Mouse (Mus musculus): ENCODE results near the gene 2810408A11Rik. TPM values are rescaled to one million over a fixed set of nuclear protein-coding genes. Genes with fewer than 3 reads are reported as not detected.
"Not testable (repeated sequence)": the region's sequence is repeated elsewhere in the genome, so short reads cannot be mapped to it uniquely, and the experiment has no call there.

2810408A11Rik gene
- polyA plus RNA-seq, 1 experiment, result 13.1 TPM

DNA sequence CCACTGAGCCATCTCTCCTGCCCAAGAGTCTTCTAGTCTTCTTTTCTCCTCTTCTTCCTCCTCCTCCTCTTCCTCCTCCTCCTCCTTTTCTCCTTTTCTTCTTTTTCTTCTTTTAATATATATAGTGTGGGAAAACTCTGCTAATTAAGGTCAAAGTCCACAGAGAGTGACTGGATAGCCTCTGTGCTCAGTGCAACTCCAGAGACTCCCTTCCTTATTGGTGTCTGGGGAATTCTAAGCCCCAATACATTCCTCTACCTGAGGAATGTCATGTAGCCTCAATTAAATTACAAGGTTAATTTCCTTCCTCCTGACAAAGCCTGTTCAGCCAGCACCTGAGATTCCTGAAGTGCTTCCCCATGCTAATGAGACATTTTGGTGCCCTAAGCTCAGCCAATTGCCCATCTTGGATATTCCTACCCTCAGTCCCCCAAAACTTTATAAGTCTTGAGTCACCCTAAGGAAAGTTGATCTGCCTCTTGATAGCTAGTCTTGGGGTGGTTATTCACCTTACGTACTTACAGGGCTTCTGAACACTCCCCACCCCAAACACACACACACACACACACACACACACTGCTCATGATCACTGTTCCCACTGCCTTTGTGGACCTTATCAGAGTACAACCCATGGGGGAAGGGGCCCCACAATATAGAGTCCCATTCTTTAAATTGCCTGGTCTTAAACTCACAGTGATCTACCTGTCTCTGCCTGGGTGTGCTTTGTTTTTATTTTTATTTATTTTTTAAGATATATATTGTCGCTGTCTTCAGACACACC lies 30.3 kb downstream of the 2810408A11Rik start:
- no peak overlapping the region for H3K4me3 ChIP-seq (ENCODE audit: low read depth, low read length)
- H3K9me3 ChIP-seq (replicated peaks; ENCODE audit: control insufficient read depth, insufficient read depth, low read length, poor library complexity, severe bottlenecking), result no peaks in the 10 kb centered on the region
- no peaks in the 10 kb centered on the region for H3K36me3 ChIP-seq (ENCODE audit: control insufficient read depth, insufficient read depth, low read length, poor library complexity, severe bottlenecking)
- H3K9ac ChIP-seq (ENCODE audit: low read depth, poor library complexity, severe bottlenecking), result no peak overlapping the region
- H3K27ac ChIP-seq (ENCODE audit: insufficient read depth, low read length), result no peak overlapping the region
- no peaks in the 10 kb centered on the region for H3K27me3 ChIP-seq (ENCODE audit: control insufficient read depth, insufficient read depth, low read length, poor library complexity, severe bottlenecking)
- TF ChIP-seq EP300 (IDR thresholded peaks at IDR 0.05; ENCODE audit: insufficient read depth, low read depth, low read length) (no peak), POLR2A (IDR thresholded peaks at IDR 0.05; ENCODE audit: insufficient read depth, low read length) (no peak), CTCF (IDR thresholded peaks at IDR 0.05; ENCODE audit: low read depth, low read length) (no peak)
- H3K4me1 ChIP-seq (ENCODE audit: control insufficient read depth, insufficient read depth, low read length), result no peaks in the 10 kb centered on the region

GRCm38 (mm10) chr11:69867335-69867734 lies 33.5 kb downstream of the 2810408A11Rik start:
- Histone ChIP-seq H3K4me3 (ENCODE audit: low read depth, low read length) (no peak overlapping the region), H3K4me1 (ENCODE audit: control insufficient read depth, insufficient read depth, low read length) (no peaks in the 10 kb centered on the region), H3K36me3 (ENCODE audit: control insufficient read depth, insufficient read depth, low read length, poor library complexity, severe bottlenecking) (no peaks in the 10 kb centered on the region), H3K9ac (ENCODE audit: low read depth, poor library complexity, severe bottlenecking) (no peak overlapping the region), H3K27ac (ENCODE audit: insufficient read depth, low read length) (no peak overlapping the region), H3K27me3 (ENCODE audit: control insufficient read depth, insufficient read depth, low read length, poor library complexity, severe bottlenecking) (no peaks in the 10 kb centered on the region), H3K9me3 (replicated peaks; ENCODE audit: control insufficient read depth, insufficient read depth, low read length, poor library complexity, severe bottlenecking) (no peaks in the 10 kb centered on the region)
- TF ChIP-seq EP300 (IDR thresholded peaks at IDR 0.05; ENCODE audit: insufficient read depth, low read depth, low read length), result no peak
- TF ChIP-seq CTCF (IDR thresholded peaks at IDR 0.05; ENCODE audit: low read depth, low read length), result no peak
- no peak for TF ChIP-seq POLR2A (IDR thresholded peaks at IDR 0.05; ENCODE audit: insufficient read depth, low read length)

DNA sequence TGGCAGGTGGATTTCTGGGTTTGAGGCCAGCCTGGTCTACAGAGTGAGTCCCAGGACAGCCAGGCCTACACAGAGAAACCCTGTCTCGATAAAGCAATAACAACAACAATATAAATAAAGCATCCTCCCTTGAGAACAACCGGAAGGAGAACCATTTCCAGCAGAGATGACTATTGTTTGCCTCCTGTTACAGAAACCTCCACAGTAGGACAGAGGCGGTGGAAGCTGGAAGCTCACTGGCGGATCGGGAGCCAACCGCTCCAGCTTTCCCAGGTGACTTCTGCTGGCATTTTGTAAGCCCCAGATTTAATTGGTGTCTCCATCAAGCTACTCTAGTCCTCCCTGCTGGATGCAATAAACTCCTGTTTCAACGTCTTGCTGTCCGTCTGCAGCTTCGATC lies 35.2 kb downstream of the 2810408A11Rik start:
- Histone ChIP-seq H3K27me3 (ENCODE audit: control insufficient read depth, insufficient read depth, low read length, poor library complexity, severe bottlenecking) (no peaks in the 10 kb centered on the region), H3K4me3 (ENCODE audit: low read depth, low read length) (no peak overlapping the region), H3K4me1 (ENCODE audit: control insufficient read depth, insufficient read depth, low read length) (no peaks in the 10 kb centered on the region), H3K9me3 (replicated peaks; ENCODE audit: control insufficient read depth, insufficient read depth, low read length, poor library complexity, severe bottlenecking) (no peaks in the 10 kb centered on the region), H3K27ac (ENCODE audit: insufficient read depth, low read length) (no peak overlapping the region), H3K36me3 (ENCODE audit: control insufficient read depth, insufficient read depth, low read length, poor library complexity, severe bottlenecking) (no peaks in the 10 kb centered on the region), H3K9ac (ENCODE audit: low read depth, poor library complexity, severe bottlenecking) (no peak overlapping the region)
- TF ChIP-seq POLR2A (IDR thresholded peaks at IDR 0.05; ENCODE audit: insufficient read depth, low read length) (no peak), EP300 (IDR thresholded peaks at IDR 0.05; ENCODE audit: insufficient read depth, low read depth, low read length) (no peak), CTCF (IDR thresholded peaks at IDR 0.05; ENCODE audit: low read depth, low read length) (no peak)

DNA sequence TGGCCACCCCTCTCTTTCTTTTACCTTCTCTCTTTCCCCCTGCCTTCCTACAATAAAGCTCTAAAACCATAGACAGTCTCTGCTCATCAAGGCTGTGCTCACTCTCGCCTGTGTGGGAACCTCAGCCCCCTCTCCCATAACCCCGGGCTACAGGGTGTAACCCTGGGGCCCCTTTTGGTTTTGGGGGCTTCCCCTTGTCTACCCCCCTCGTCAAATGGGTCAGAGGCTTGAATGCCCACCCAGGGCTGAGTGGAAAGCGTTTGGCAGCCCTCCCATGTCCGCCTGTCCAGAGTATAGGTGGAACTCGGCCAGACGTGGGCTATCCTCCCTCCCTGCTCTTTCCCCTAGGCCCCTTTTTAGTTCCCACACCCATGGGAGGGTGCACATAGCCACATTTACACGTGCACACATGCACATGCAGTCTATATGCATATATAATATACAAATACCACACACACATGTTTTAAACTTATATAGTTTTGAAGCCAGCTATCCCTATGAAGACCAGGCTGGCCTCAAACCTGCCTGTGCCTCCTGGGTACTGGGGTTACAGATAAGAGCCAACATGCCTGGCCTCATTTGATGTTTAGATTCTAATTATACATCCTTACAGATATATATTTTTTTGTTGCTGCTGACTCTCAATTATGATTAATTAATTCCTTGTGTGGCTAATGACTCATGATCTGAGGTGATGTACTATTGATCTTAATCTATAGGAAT lies 36.5 kb downstream of the 2810408A11Rik start:
- H3K4me1 ChIP-seq (ENCODE audit: control insufficient read depth, insufficient read depth, low read length), result no peaks in the 10 kb centered on the region
- TF ChIP-seq POLR2A (IDR thresholded peaks at IDR 0.05; ENCODE audit: insufficient read depth, low read length) (no peak), EP300 (IDR thresholded peaks at IDR 0.05; ENCODE audit: insufficient read depth, low read depth, low read length) (no peak), CTCF (IDR thresholded peaks at IDR 0.05; ENCODE audit: low read depth, low read length) (no peak)
- H3K9me3 ChIP-seq (replicated peaks; ENCODE audit: control insufficient read depth, insufficient read depth, low read length, poor library complexity, severe bottlenecking), result no peaks in the 10 kb centered on the region
- no peak overlapping the region for H3K4me3 ChIP-seq (ENCODE audit: low read depth, low read length)
- no peak overlapping the region for H3K9ac ChIP-seq (ENCODE audit: low read depth, poor library complexity, severe bottlenecking)
- H3K36me3 ChIP-seq (ENCODE audit: control insufficient read depth, insufficient read depth, low read length, poor library complexity, severe bottlenecking), result no peaks in the 10 kb centered on the region
- no peaks in the 10 kb centered on the region for H3K27me3 ChIP-seq (ENCODE audit: control insufficient read depth, insufficient read depth, low read length, poor library complexity, severe bottlenecking)
- H3K27ac ChIP-seq (ENCODE audit: insufficient read depth, low read length), result no peak overlapping the region

GRCm38 (mm10) chr11:69863729-69864128 lies 37.1 kb downstream of the 2810408A11Rik start:
- H3K27ac ChIP-seq (ENCODE audit: insufficient read depth, low read length); H3K4me3 ChIP-seq (ENCODE audit: low read depth, low read length); H3K9ac ChIP-seq (ENCODE audit: low read depth, poor library complexity, severe bottlenecking); H3K27me3 ChIP-seq (ENCODE audit: control insufficient read depth, insufficient read depth, low read length, poor library complexity, severe bottlenecking); H3K9me3 ChIP-seq (replicated peaks; ENCODE audit: control insufficient read depth, insufficient read depth, low read length, poor library complexity, severe bottlenecking); H3K36me3 ChIP-seq (ENCODE audit: control insufficient read depth, insufficient read depth, low read length, poor library complexity, severe bottlenecking); H3K4me1 ChIP-seq (ENCODE audit: control insufficient read depth, insufficient read depth, low read length): not testable (repeated sequence)
